Mouse (Mus musculus) erythroblast, embryonic 14.5 days (primary cell): ENCODE data around the gene Card14.

ENCODE experiments used
- GATA1 ChIP-seq: IDR thresholded peaks from 2 replicates; pipeline ENCODE4 v1.6.1; 2012; ENCODE audit warnings: low read length, inconsistent platforms, mixed read lengths
- TAL1 ChIP-seq: IDR thresholded peaks from 3 replicates; pipeline ENCODE4 v1.6.1; 2012; ENCODE audit warnings: low read length, inconsistent platforms, mixed read lengths

DNA sequence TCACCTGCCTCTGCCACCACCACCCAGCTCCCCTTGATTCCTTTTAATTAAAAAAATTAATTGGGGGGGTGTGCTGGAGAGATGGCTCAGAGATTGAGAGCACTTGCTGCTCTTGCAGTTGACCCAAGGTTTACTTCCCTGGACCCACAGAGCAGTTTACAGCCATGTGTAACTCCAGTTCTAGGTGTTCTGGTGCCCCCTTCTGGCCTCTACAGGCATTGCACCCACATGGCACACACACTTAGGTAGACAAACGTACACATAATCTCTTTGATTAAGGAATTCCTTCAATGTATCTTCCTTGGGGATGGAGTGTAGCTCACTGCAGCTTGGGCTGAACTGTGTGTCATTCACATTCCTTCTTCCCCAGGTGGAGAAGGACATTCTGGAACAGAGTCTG, 17.5 kb downstream of the Card14 start:
- no peak for TF ChIP-seq TAL1
- no peak for TF ChIP-seq GATA1
